Mouse (Mus musculus): Measurements from ENCODE around the gene Rps17. TPM values are rescaled to one million over a fixed set of nuclear protein-coding genes. Genes with fewer than 3 reads are reported as not detected.

The Rps17 gene
- total RNA-seq (2021), result 1,000 to 10,000 TPM in 1 of 2 experiments, 100 to 1,000 TPM in 1; 997 to 1,016 TPM

DNA sequence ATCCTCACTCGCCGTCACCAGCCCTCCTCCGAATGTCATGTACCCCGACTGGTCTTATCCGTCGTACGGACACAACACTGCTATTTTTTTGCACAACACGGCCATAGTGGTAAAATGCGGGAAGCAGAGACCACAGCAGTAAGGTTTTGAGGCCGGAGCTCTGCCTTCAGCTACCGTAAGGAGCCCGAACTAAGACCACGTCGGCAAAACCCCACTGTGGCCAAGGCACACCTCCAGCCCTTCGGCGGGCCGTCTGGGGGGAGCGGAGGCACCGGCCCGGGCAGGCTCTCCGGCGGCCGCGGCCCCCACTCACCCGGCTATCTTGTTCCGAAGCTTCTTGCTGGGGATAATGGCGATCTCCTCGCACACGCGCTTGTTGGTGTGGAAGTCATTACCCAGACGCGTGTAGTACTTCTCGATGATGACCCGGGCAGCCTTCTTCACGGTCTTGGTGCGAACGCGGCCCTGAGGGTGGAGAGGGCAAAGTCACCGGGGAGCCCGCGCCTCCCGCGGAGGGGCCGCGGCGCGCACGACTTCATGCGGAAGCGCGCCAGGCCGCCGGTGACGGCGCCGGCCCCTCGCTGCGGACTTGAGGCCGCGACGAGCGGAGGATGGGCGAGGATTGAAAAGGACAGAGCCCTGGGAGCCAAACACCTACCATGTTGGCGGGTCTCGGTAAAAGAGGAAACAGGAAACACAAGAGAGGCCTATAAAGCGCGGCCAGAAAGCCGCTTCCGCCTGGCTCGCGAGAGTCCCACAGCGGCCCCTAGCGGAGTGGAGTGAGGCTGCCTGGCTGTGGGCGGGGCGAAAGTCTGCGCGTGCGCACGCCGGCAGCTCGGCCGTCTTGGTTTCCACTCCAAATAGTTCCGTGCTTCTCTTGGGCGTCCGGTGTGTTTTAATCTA lies at the start of gene Rps17:
TSS of gene Rps17 (minus strand) at position 711 of the 903 bp plus-strand sequence.
- peak; percentile 98 to 99 for DNase-seq
- intact Hi-C loops (cut with DNase I), result loop anchor here (2.0 to 10.0 kb wide), 2 partner anchors 226 to 350 kb away; partner anchors contain the start of genes Whamm and Zfp592

DNA sequence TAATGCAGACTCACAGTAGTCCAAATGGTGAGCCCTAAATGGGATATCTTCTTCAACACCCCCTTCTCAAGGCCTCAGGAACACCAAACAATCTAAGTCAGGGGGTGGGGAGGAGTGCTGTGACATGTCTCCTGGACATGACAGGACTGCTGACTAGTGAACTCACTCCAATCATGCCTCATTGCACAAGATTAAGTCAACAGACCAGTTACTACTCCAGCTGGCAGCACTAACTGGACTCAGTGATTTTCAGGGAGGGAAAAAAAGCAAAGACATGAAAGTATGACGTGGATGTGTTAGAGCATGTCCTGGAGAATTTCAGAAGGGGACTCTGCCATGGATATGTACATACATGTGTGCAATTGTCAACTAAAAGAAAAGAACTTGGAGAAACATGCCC lies 34.3 kb upstream of the Rps17 start:
- intact Hi-C loops (cut with DNase I), result no loop called here
- DNase-seq, result no peak

- peak; percentile 41 to 57 for DNase-seq
- intact Hi-C loops (cut with DNase I), result no loop called here
Observed at GRCm38 (mm10) chr7:81372337-81372920, 27.4 kb upstream of the Rps17 start.

DNA sequence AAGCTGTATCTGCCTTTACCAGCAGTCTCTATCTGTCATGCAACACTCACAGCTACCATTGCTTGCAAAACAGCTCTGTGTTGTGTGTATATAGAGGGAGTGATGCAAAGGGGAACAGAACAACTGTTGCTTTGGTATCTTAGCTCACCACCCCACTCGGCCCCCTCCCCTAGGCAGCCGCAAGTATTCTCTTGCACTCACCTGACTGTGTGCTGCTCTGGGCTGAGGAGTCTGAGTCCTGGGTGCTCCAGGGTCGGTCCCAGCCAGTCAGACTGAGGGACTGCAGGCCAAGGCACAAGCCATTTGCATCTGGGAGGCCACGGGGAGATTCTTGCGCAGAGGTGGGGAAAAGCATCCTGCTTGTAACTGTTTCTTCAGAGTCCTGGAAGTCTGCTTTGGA lies 26.8 kb upstream of the Rps17 start:
- no peak for DNase-seq
- intact Hi-C loops (cut with DNase I), result no loop called here

DNA sequence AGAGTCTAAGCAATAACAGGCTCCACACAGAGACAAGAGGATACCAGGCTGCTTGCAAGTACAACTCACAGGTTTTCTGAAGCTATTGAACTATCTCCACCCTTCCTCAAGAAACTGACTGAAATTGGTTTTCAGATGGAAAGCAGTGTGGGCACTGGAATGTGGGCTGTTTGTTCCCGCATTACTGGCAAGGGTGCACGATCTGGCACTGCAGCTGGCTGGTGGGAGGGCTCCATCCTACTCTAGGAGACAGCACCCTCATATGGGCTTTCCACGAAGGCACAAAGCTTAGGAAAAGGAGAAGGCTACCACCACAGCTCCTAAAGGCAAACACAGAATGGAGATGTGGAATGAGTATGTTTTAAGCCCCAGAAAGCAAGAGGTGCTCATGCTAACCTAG lies 24.7 kb upstream of the Rps17 start:
- DNase-seq, result no peak
- intact Hi-C loops (cut with DNase I), result no loop called here

DNA sequence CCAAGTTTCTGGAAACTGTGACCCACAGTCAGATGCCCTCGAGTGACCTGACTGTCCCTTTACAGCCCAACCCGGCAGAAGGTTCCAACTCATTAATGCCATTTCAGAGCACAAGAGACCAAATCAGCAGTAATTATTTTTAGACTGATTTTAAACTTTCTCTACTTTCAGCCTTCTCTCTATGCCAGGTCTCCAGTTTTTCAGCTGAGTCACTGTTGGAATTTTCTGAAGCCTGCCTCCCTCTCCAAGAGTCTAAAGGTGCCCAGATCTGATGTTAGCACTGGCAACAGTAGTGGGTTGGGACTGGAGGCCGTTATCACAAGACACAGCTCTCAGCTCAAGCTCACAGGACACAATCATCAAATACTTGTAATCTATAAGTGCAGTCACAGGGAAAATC lies 22.9 kb upstream of the Rps17 start:
- DNase-seq, result no peak
- intact Hi-C loops (cut with DNase I), result no loop called here

- intact Hi-C loops (cut with DNase I), result no loop called here
- DNase-seq, result no peak
Observed at GRCm38 (mm10) chr7:81356975-81357374, 11.9 kb upstream of the Rps17 start.

GRCm38 (mm10) chr7:81356360-81356759 lies 11.3 kb upstream of the Rps17 start:
- intact Hi-C loops (cut with DNase I), result no loop called here
- DNase-seq, result no peak

DNA sequence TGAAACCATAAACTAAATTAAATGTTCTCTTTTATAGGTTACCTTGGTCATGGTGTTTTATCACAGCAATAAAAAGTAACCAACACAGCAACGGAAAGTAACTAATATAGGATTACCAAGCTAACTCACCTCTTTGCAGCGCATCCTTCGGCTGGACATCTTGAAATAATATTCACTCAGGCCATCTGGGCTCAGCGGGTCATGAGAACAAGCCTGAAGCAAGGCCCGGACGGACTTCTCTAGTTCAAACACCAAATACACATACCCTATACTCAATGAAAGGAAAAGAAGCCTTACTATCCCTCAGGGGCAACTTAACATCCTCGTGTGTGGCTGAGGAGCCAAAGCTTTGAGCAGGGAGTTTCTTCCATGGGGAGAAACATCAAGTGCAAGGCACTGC lies 10.7 kb upstream of the Rps17 start:
- intact Hi-C loops (cut with DNase I), result no loop called here
- DNase-seq, result no peak

- intact Hi-C loops (cut with DNase I), result no loop called here
- DNase-seq, result no peak
Observed at GRCm38 (mm10) chr7:81351826-81352225, 6.8 kb upstream of the Rps17 start.

- intact Hi-C loops (cut with DNase I), result loop anchor here (10.0 kb wide), 1 partner anchor 353 kb away; the partner anchor contains the start of gene Zfp592
- no peak for DNase-seq
Observed at GRCm38 (mm10) chr7:81348206-81348605, 3.2 kb upstream of the Rps17 start.

- intact Hi-C loops (cut with DNase I), result loop anchor here (2.0 to 10.0 kb wide), 2 partner anchors 225 to 351 kb away; partner anchors contain the start of genes Whamm and Zfp592
- no peak for DNase-seq
Observed at GRCm38 (mm10) chr7:81345447-81346170, 555 bp upstream of the Rps17 start.

- peak in 1 of 2 experiments; percentile 27 for DNase-seq
- intact Hi-C loops (cut with DNase I), result loop anchor here (2.0 to 10.0 kb wide), 2 partner anchors 227 to 349 kb away; partner anchors contain the start of genes Whamm and Zfp592
Observed at GRCm38 (mm10) chr7:81343831-81344230, 1.2 kb downstream of the Rps17 start.

GRCm38 (mm10) chr7:81343316-81343715 lies 1.7 kb downstream of the Rps17 start:
- intact Hi-C loops (cut with DNase I), result loop anchor here (10.0 kb wide), 1 partner anchor 349 kb away; the partner anchor contains the start of gene Zfp592
- no peak for DNase-seq

DNA sequence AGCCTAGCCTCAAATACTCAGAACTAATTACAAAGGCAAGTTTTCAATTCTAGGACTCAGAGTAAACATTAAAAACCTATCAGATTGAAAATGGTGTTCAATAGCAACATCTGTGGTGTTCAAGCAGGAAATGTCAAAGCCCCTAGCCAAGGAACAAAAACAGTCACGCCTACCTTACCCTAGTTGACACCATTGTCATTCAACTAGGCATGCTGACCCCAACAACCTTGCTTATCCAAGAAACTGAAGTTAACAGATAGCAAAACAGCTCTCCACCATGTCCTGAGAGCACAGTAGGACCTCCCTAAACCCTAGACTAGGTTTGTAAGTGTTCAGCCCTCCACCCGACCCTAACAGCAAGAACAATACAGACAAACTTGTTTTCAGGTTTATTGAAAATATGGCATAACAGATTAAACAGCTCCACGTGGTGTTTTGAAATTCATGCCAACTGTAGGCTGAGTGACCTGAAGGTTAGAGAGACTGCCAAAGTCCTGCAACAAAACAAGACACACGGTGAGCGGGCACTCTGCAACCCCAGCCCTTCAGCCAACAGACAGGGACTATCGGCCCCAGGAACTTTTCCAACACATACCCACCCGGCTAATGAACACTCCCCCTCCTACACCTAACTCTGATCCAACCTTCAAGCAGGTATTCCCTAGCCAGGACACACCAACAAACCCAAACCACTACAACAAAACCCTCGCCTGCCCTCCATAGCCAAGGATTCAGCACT lies 2.5 kb downstream of the Rps17 start:
- DNase-seq, result no peak
- intact Hi-C loops (cut with DNase I), result loop anchor here (10.0 kb wide), 1 partner anchor 348 kb away; the partner anchor contains the start of gene Zfp592

- peak; percentile 39 to 62 for DNase-seq
Observed at GRCm38 (mm10) chr7:81341563-81341962, 3.5 kb downstream of the Rps17 start.

DNA sequence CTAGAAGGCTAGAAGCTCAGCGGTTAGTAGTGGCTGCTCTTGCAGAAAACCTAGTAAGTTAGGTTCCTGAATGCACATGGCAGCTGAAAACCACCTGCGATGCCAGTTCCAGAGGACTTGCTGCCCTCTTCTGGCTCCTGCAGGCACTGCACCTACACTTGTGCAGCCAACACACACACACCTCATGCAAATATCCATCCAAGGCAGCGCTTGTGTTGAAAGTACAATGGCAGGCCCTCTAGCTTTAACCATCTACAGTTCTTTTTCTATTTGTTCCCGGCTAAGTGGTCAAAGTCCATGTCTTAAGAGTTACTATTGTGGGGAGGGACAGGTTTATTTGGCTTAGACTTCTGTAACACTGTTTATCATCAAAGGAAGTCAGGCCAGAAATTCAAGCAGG lies 5.3 kb downstream of the Rps17 start:
- DNase-seq, result peak; percentile 42 to 70
- intact Hi-C loops (cut with DNase I), result loop anchor here (10.0 kb wide), 1 partner anchor 345 kb away; the partner anchor contains the start of gene Zfp592

More at GRCm38 (mm10) chr7:81341563-81341962, 3.5 kb downstream of the Rps17 start:
- intact Hi-C loops (cut with DNase I), result loop anchor here (1.0 to 10.0 kb wide), 2 partner anchors 173 to 347 kb away; partner anchors contain the start of gene Zfp592

- intact Hi-C loops (cut with DNase I), result no loop called here
- no peak for DNase-seq
Observed at GRCm38 (mm10) chr7:81338522-81338873, 6.6 kb downstream of the Rps17 start.

DNA sequence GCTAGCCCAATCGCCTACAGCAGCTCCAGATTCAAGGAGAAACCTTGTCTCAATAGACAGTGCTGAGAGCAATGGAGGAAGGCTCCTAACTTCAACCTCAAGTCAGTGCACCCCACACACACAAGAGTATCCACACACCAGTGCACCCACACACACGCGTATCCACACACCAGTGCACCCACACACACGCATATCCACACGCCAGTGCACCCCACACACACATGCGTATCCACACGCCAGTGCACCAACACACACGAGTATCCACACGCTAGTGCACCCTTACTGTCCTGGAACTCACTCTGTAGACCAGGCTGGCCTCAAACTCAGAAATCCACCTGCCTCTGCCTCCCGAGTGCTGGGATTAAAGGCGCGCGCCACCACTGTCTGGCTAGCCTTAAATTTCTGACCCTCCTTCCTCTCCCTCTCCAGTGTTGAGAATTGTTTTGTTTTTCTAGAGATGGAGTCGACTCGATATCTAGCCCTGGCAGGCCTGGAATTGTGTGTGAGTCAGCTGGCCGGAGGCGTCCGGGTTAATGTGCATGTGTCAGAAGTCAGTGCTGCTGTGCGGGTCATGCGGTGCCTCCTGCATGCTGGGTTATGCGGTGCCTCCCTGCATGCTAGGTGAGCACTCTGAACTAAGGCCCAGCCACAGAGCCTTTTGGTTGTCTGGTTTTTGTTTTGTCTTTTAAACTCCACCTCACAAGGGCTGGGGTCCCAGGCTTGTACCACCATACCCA lies 7.1 kb downstream of the Rps17 start:
- intact Hi-C loops (cut with DNase I), result no loop called here
- no peak for DNase-seq

Data from heart, postnatal 10 days (tissue).